Mouse (Mus musculus): Measurements from ENCODE around the gene Vhl. TPM values are rescaled to one million over a fixed set of nuclear protein-coding genes. Genes with fewer than 3 reads are reported as not detected.

Vhl gene
- polyA plus RNA-seq, 1 experiment from 2014 or later, result 64.4 TPM

GRCm38 (mm10) chr6:113660492-113661352 is 37.0 kb downstream of the Vhl start:
- Histone ChIP-seq H3K4me2 (ENCODE audit: low read depth, low read length, severe bottlenecking) (no peak overlapping the region), H3K4me3 (ENCODE audit: low read depth, low read length) (no peak overlapping the region), H3K9ac (ENCODE audit: low read length) (no peak overlapping the region), H3K27me3 (ENCODE audit: control insufficient read depth, insufficient read depth, low read length) (no peaks in the 10 kb centered on the region), H3K36me3 (ENCODE audit: control insufficient read depth, insufficient read depth, low read length) (no peaks in the 10 kb centered on the region), H3K27ac (ENCODE audit: low read depth, low read length) (no peak overlapping the region), H3K9me3 (ENCODE audit: control insufficient read depth, low read length) (no peaks in the 10 kb centered on the region), H3K4me1 (replicated peaks; ENCODE audit: control insufficient read depth, insufficient read depth, low read length) (no peaks in the 10 kb centered on the region)
- WGBS, result 75% methylated on average over 14 of the region's 14 CpGs
- ATAC-seq (replicated peaks; ENCODE audit: low FRiP score), result no peak
- DNase-seq (ENCODE audit: low spot score), result no peak

DNA sequence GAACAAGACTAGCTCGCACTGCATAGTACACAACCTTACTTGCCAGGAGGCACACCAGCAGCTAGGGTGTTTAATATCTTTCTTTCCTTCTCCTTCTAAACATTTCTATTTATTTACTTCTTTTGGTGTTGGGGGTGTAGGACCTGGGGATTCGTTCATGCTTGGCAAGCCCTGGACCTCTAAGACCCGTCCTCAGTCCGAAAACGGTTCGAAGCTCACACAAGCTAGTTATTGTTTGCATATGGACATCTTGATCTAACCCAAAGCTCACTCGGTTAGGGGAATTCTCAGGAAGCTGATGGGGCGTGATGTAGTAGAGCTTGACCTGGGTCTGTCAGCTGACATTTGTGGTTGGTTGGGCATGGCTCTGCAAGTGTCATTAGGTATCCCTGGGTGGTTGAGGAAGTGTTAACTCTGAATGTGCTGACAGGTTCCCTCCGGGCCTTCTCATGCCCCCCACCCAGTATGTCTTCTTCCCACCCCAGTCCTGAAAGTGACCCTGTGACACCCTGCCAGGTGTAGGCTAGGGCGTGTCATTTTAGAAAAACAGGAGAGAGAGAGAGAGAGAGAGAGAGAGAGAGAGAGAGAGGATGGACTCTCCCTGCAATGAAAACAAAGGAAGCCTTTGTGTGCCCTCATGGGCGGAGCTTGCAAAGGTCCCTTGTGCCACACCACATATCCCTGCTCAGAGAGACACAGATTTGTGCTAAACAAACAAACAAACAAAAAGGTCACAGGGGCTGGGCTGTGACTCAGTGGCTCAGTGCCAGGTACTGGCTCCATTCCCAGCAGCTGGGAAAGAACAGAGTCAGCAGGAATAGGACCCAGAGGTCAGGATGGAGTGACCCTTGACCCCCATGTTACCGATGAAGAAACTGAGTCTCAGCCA is 37.8 kb downstream of the Vhl start:
- Histone ChIP-seq H3K4me2 (ENCODE audit: low read depth, low read length, severe bottlenecking) (no peak overlapping the region), H3K27me3 (ENCODE audit: control insufficient read depth, insufficient read depth, low read length) (no peaks in the 10 kb centered on the region), H3K36me3 (ENCODE audit: control insufficient read depth, insufficient read depth, low read length) (no peaks in the 10 kb centered on the region), H3K9ac (ENCODE audit: low read length) (no peak overlapping the region), H3K27ac (ENCODE audit: low read depth, low read length) (no peak overlapping the region), H3K4me1 (replicated peaks; ENCODE audit: control insufficient read depth, insufficient read depth, low read length) (no peaks in the 10 kb centered on the region), H3K9me3 (ENCODE audit: control insufficient read depth, low read length) (no peaks in the 10 kb centered on the region), H3K4me3 (ENCODE audit: low read depth, low read length) (no peak overlapping the region)
- ATAC-seq (replicated peaks; ENCODE audit: low FRiP score) (no peak), DNase-seq (ENCODE audit: low spot score) (no peak)
- WGBS, result 65% methylated on average over 12 of the region's 12 CpGs

GRCm38 (mm10) chr6:113662964-113663700 is 39.4 kb downstream of the Vhl start:
- no peaks in the 10 kb centered on the region for H3K27me3 ChIP-seq (ENCODE audit: control insufficient read depth, insufficient read depth, low read length)
- H3K27ac ChIP-seq (ENCODE audit: low read depth, low read length), result no peak overlapping the region
- H3K4me3 ChIP-seq (ENCODE audit: low read depth, low read length), result no peak overlapping the region
- H3K4me1 ChIP-seq (replicated peaks; ENCODE audit: control insufficient read depth, insufficient read depth, low read length), result no peaks in the 10 kb centered on the region
- H3K9ac ChIP-seq (ENCODE audit: low read length), result no peak overlapping the region
- ATAC-seq (replicated peaks; ENCODE audit: low FRiP score), result no peak
- no peak for DNase-seq (ENCODE audit: low spot score)
- no peaks in the 10 kb centered on the region for H3K36me3 ChIP-seq (ENCODE audit: control insufficient read depth, insufficient read depth, low read length)
- 96% methylated on average over 8 of the region's 8 CpGs for WGBS
- no peak overlapping the region for H3K4me2 ChIP-seq (ENCODE audit: low read depth, low read length, severe bottlenecking)
- no peaks in the 10 kb centered on the region for H3K9me3 ChIP-seq (ENCODE audit: control insufficient read depth, low read length)

DNA sequence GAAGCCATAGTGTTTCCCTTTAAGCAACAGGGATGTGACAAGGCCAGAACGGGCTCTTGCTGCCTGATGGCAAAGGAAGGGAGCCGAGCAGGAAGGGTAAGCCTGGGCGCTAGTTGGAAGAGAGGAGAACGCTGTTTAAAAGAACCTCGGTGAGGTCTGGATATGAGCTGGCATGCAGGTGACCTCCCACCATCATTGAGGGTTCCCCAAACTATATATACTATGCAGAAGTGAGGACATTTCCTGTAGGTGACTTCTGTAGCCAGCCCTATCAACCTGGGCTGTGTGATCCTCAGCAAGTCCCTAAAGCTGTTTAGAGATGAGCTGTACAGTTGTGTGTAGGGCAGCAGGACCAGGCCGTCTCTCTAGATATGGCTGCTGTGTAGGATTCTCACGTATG is 40.5 kb downstream of the Vhl start:
- H3K4me1 ChIP-seq (replicated peaks; ENCODE audit: control insufficient read depth, insufficient read depth, low read length), result peaks cover 5% of the 10 kb centered on the region; the same call in 1 of the 2 replicates
- H3K27me3 ChIP-seq (ENCODE audit: control insufficient read depth, insufficient read depth, low read length), result no peaks in the 10 kb centered on the region
- H3K9me3 ChIP-seq (ENCODE audit: control insufficient read depth, low read length), result no peaks in the 10 kb centered on the region
- WGBS, result 90% methylated on average over 7 of the region's 7 CpGs
- H3K36me3 ChIP-seq (ENCODE audit: control insufficient read depth, insufficient read depth, low read length), result no peaks in the 10 kb centered on the region
- no peak overlapping the region for H3K9ac ChIP-seq (ENCODE audit: low read length)
- DNase-seq (ENCODE audit: low spot score), result no peak
- H3K4me2 ChIP-seq (ENCODE audit: low read depth, low read length, severe bottlenecking), result no peak overlapping the region
- H3K27ac ChIP-seq (ENCODE audit: low read depth, low read length), result no peak overlapping the region
- no peak overlapping the region for H3K4me3 ChIP-seq (ENCODE audit: low read depth, low read length)
- no peak for ATAC-seq (replicated peaks; ENCODE audit: low FRiP score)

DNA sequence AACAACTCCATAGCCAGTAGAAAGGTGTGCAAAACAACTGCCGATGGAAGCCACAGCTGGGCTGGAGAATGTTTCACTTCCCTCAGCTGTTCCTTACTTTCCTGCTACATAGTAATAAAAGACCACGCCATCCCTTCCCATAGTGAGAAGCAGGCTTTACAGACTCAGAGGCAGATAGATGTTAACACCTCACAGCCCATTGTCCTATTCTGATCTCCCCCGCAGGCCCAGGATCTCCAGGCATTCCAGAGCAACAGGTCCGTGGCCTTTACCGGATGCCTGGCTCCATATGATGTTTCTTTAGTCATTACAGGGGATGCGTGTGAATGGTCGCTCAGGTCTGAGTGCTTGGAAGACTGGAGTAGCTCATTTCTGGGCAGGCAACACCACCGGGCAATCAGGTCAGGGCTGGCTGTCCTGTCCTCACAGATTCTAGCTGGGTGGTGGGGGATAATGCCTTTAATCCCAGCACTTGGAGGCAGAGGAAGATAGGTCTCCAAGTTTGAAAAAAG is 43.9 kb downstream of the Vhl start:
- H3K27me3 ChIP-seq (ENCODE audit: control insufficient read depth, insufficient read depth, low read length), result no peaks in the 10 kb centered on the region
- WGBS, result 60% methylated on average over 8 of the region's 8 CpGs
- no peak overlapping the region for H3K4me2 ChIP-seq (ENCODE audit: low read depth, low read length, severe bottlenecking)
- ATAC-seq (replicated peaks; ENCODE audit: low FRiP score), result no peak
- H3K4me3 ChIP-seq (ENCODE audit: low read depth, low read length), result no peak overlapping the region
- no peaks in the 10 kb centered on the region for H3K36me3 ChIP-seq (ENCODE audit: control insufficient read depth, insufficient read depth, low read length)
- no peak overlapping the region for H3K27ac ChIP-seq (ENCODE audit: low read depth, low read length)
- no peak for DNase-seq (ENCODE audit: low spot score)
- peaks cover 5% of the 10 kb centered on the region; the same call in 1 of the 2 replicates for H3K4me1 ChIP-seq (replicated peaks; ENCODE audit: control insufficient read depth, insufficient read depth, low read length)
- no peaks in the 10 kb centered on the region for H3K9me3 ChIP-seq (ENCODE audit: control insufficient read depth, low read length)
- H3K9ac ChIP-seq (ENCODE audit: low read length), result no peak overlapping the region

GRCm38 (mm10) chr6:113668287-113669154 is 44.8 kb downstream of the Vhl start:
- H3K9ac ChIP-seq (ENCODE audit: low read length), result no peak overlapping the region
- peaks cover 5% of the 10 kb centered on the region; the same call in 1 of the 2 replicates for H3K4me1 ChIP-seq (replicated peaks; ENCODE audit: control insufficient read depth, insufficient read depth, low read length)
- no peaks in the 10 kb centered on the region for H3K27me3 ChIP-seq (ENCODE audit: control insufficient read depth, insufficient read depth, low read length)
- ATAC-seq (replicated peaks; ENCODE audit: low FRiP score), result 0 out of 2 replicates have a peak, but pooled peaks have one; percentile 21
- no peaks in the 10 kb centered on the region for H3K9me3 ChIP-seq (ENCODE audit: control insufficient read depth, low read length)
- H3K4me3 ChIP-seq (ENCODE audit: low read depth, low read length), result no peak overlapping the region
- no peaks in the 10 kb centered on the region for H3K36me3 ChIP-seq (ENCODE audit: control insufficient read depth, insufficient read depth, low read length)
- no peak overlapping the region for H3K4me2 ChIP-seq (ENCODE audit: low read depth, low read length, severe bottlenecking)
- DNase-seq (ENCODE audit: low spot score), result peak; percentile 52
- WGBS, result 41% methylated on average over 15 of the region's 15 CpGs
- no peak overlapping the region for H3K27ac ChIP-seq (ENCODE audit: low read depth, low read length)

GRCm38 (mm10) chr6:113669821-113670220 is 46.1 kb downstream of the Vhl start:
- 86% methylated on average over 7 of the region's 7 CpGs for WGBS
- no peak overlapping the region for H3K27ac ChIP-seq (ENCODE audit: low read depth, low read length)
- no peaks in the 10 kb centered on the region for H3K27me3 ChIP-seq (ENCODE audit: control insufficient read depth, insufficient read depth, low read length)
- ATAC-seq (replicated peaks; ENCODE audit: low FRiP score) (no peak), DNase-seq (ENCODE audit: low spot score) (no peak)
- no peak overlapping the region for H3K4me3 ChIP-seq (ENCODE audit: low read depth, low read length)
- H3K9me3 ChIP-seq (ENCODE audit: control insufficient read depth, low read length), result no peaks in the 10 kb centered on the region
- no peaks in the 10 kb centered on the region for H3K36me3 ChIP-seq (ENCODE audit: control insufficient read depth, insufficient read depth, low read length)
- no peak overlapping the region for H3K9ac ChIP-seq (ENCODE audit: low read length)
- H3K4me1 ChIP-seq (replicated peaks; ENCODE audit: control insufficient read depth, insufficient read depth, low read length), result peaks cover 5% of the 10 kb centered on the region; the same call in 1 of the 2 replicates
- H3K4me2 ChIP-seq (ENCODE audit: low read depth, low read length, severe bottlenecking), result no peak overlapping the region
